Mouse (Mus musculus) brain, embryonic 14.5 days (tissue): Measurements from ENCODE around the gene Lactb.

Experiments used
- CTCF ChIP-seq: fragments of 200-500 bp; IDR thresholded peaks from 2 replicates; pipeline ENCODE4 v1.5.1; 2012; ENCODE audit warnings: inconsistent platforms, mild to moderate bottlenecking, moderate library complexity, borderline replicate concordance; ENCODE audit not compliant: insufficient read depth, insufficient read length; ENCODE audit errors: extremely low read depth
- POLR2A ChIP-seq: fragments of 200-500 bp; IDR thresholded peaks from 2 replicates; pipeline ENCODE4 v1.6.1; 2012; ENCODE audit warnings: mild to moderate bottlenecking, inconsistent platforms, borderline replicate concordance; ENCODE audit not compliant: poor library complexity, insufficient read depth, insufficient read length, severe bottlenecking; ENCODE audit errors: extremely low read depth

GRCm38 (mm10) chr9:66925853-66926252, 49.4 kb downstream of the Lactb start:
- no peak for TF ChIP-seq POLR2A
- no peak for TF ChIP-seq CTCF
